Mouse (Mus musculus) MEL (cell line): ENCODE data around the gene 9030612E09Rik. TPM values are rescaled to one million over a fixed set of nuclear protein-coding genes. Genes with fewer than 3 reads are reported as not detected.

Source experiments
- DNase-seq: peaks from one replicate; pipeline ENCODE4 v3.0.0; 2011; ENCODE audit warnings: low read depth, low spot score
- H3K27ac ChIP-seq: 2 replicates; pipeline ENCODE4 v1.5.1; 2012; ENCODE audit warnings: low read depth, mild to moderate bottlenecking, control low read depth, low read length, moderate library complexity; ENCODE audit not compliant: control insufficient read depth
- H3K27me3 ChIP-seq, 2 experiments: fragments of 150-350 bp in 1 of 2; sonication (generic) in 1 of 2; 2 replicates each; pipeline ENCODE4 v1.6.1; 2012; ENCODE audit warnings: low read length in 2 of 2, mild to moderate bottlenecking in 2 of 2, improper control_type of control experiment in 1 of 2, moderate library complexity in 1 of 2; ENCODE audit not compliant: insufficient read depth in 2 of 2, control insufficient read depth in 1 of 2
- H3K36me3 ChIP-seq, 2 experiments: 2 replicates each; pipeline ENCODE4 v1.6.1; 2012 to 2014; ENCODE audit warnings: low read length in 2 of 2, improper control_type of control experiment in 1 of 2, inconsistent platforms in 1 of 2, mild to moderate bottlenecking in 1 of 2; ENCODE audit not compliant: insufficient read depth in 2 of 2, control insufficient read depth in 1 of 2
- H3K4me1 ChIP-seq, 2 experiments: fragments of 150-350 bp in 1 of 2; sonication (generic) in 1 of 2; 2 replicates each; pipeline ENCODE4 v1.6.1; 2012; ENCODE audit warnings: low read length in 2 of 2, improper control_type of control experiment in 1 of 2, mild to moderate bottlenecking in 1 of 2; ENCODE audit not compliant: insufficient read depth in 2 of 2, control insufficient read depth in 1 of 2
- H3K4me3 ChIP-seq, 2 experiments: fragments of 150-350 bp in 1 of 2; sonication (generic) in 1 of 2; 2 replicates each; pipeline ENCODE4 v1.5.1; 2012; ENCODE audit warnings: low read depth in 2 of 2, low read length in 2 of 2, mild to moderate bottlenecking in 2 of 2, moderate library complexity in 2 of 2, control low read depth in 1 of 2, improper control_type of control experiment in 1 of 2; ENCODE audit not compliant: control insufficient read depth in 1 of 2, insufficient read depth in 1 of 2
- H3K79me2 ChIP-seq: 2 replicates; pipeline ENCODE4 v1.6.1; 2012; ENCODE audit warnings: mild to moderate bottlenecking, low read length, moderate library complexity; ENCODE audit not compliant: control insufficient read depth, poor library complexity, insufficient read depth
- H3K9ac ChIP-seq: 2 replicates; pipeline ENCODE4 v1.6.1; 2012; ENCODE audit warnings: low read depth, mild to moderate bottlenecking, control low read depth, low read length, moderate library complexity; ENCODE audit not compliant: control insufficient read depth, poor library complexity, severe bottlenecking
- H3K9me3 ChIP-seq: fragments of 150-350 bp; sonication (generic); replicated peaks from 2 replicates; pipeline ENCODE4 v1.6.1; 2012; ENCODE audit warnings: mild to moderate bottlenecking, low read length, improper control_type of control experiment, moderate library complexity; ENCODE audit not compliant: insufficient read depth
- BHLHE40 ChIP-seq: IDR thresholded peaks from 2 replicates; pipeline ENCODE4 v1.6.1; 2012; ENCODE audit warnings: low read depth, mild to moderate bottlenecking, inconsistent platforms, low read length, improper control_type of control experiment, borderline replicate concordance
- CHD1 ChIP-seq: IDR thresholded peaks from 2 replicates; pipeline ENCODE4 v1.6.1; 2012; ENCODE audit warnings: low read depth, mild to moderate bottlenecking, inconsistent platforms, low read length, improper control_type of control experiment
- CHD2 ChIP-seq: IDR thresholded peaks from 2 replicates; pipeline ENCODE4 v1.6.1; 2011; ENCODE audit warnings: low read length, improper control_type of control experiment
- CTCF ChIP-seq, 3 experiments: IDR thresholded peaks in 2 of 3; conservative IDR thresholded peaks in 1 of 3; 2 replicates each; pipeline ENCODE4 v1.5.1; 2011 to 2012; ENCODE audit warnings: low read length in 3 of 3, low read depth in 2 of 3, mild to moderate bottlenecking in 2 of 3, improper control_type of control experiment in 1 of 3, inconsistent platforms in 1 of 3, mixed read lengths in 1 of 3, moderate library complexity in 1 of 3; ENCODE audit not compliant: control insufficient read depth in 1 of 3, insufficient read depth in 1 of 3, poor library complexity in 1 of 3, severe bottlenecking in 1 of 3
- EP300 ChIP-seq, 2 experiments: IDR thresholded peaks; 2 replicates each; pipeline ENCODE4 v1.6.1; 2011; ENCODE audit warnings: improper control_type of control experiment in 2 of 2, low read length in 2 of 2, low read depth in 1 of 2, mild to moderate bottlenecking in 1 of 2
- GABPA ChIP-seq: IDR thresholded peaks from 2 replicates; pipeline ENCODE4 v1.6.1; 2012; ENCODE audit warnings: low read depth, mild to moderate bottlenecking, inconsistent platforms, low read length, improper control_type of control experiment, moderate library complexity
- GATA1 ChIP-seq: IDR thresholded peaks from 2 replicates; pipeline ENCODE4 v1.6.1; 2011; ENCODE audit warnings: low read depth, low read length, improper control_type of control experiment
- JUND ChIP-seq: IDR thresholded peaks from 2 replicates; pipeline ENCODE4 v1.6.1; 2011; ENCODE audit warnings: low read depth, mild to moderate bottlenecking, improper control_type of control experiment, low read length
- KAT2A ChIP-seq: conservative IDR thresholded peaks from 2 replicates; pipeline ENCODE4 v1.6.1; 2012; ENCODE audit warnings: low read depth, low read length, improper control_type of control experiment, inconsistent platforms
- MAZ ChIP-seq: IDR thresholded peaks from 2 replicates; pipeline ENCODE4 v1.6.1; 2012; ENCODE audit warnings: low read depth, mild to moderate bottlenecking, inconsistent platforms, low read length, improper control_type of control experiment
- MEF2A ChIP-seq: IDR thresholded peaks from 2 replicates; pipeline ENCODE4 v1.6.1; 2014; ENCODE audit warnings: low read depth, mild to moderate bottlenecking, inconsistent platforms, low read length, improper control_type of control experiment; ENCODE audit not compliant: poor library complexity, insufficient replicate concordance, severe bottlenecking; ENCODE audit errors: extremely low read depth
- MYC ChIP-seq: IDR thresholded peaks from 2 replicates; pipeline ENCODE4 v1.6.1; 2011; ENCODE audit warnings: low read depth, mild to moderate bottlenecking, low read length, improper control_type of control experiment, moderate library complexity
- NELFE ChIP-seq: IDR thresholded peaks from 2 replicates; pipeline ENCODE4 v1.6.1; 2011; ENCODE audit warnings: low read depth, low read length, improper control_type of control experiment
- NRF1 ChIP-seq: IDR thresholded peaks from 2 replicates; pipeline ENCODE4 v1.6.1; 2014; ENCODE audit warnings: low read depth, mild to moderate bottlenecking, inconsistent platforms, low read length, improper control_type of control experiment, moderate library complexity; ENCODE audit not compliant: poor library complexity, insufficient read depth, severe bottlenecking
- POLR2A ChIP-seq, 2 experiments: IDR thresholded peaks; 2 replicates each; pipeline ENCODE4 v1.6.1; 2011 to 2012; ENCODE audit warnings: low read length in 2 of 2, mild to moderate bottlenecking in 2 of 2, control low read depth in 1 of 2, improper control_type of control experiment in 1 of 2, low read depth in 1 of 2, moderate library complexity in 1 of 2; ENCODE audit not compliant: control insufficient read depth in 1 of 2, insufficient read depth in 1 of 2, poor library complexity in 1 of 2
- RAD21 ChIP-seq: IDR thresholded peaks from 2 replicates; pipeline ENCODE4 v1.6.1; 2011; ENCODE audit warnings: mild to moderate bottlenecking, low read depth, low read length, improper control_type of control experiment
- SIN3A ChIP-seq: IDR thresholded peaks from 2 replicates; pipeline ENCODE4 v1.6.1; 2012; ENCODE audit warnings: low read length, improper control_type of control experiment, inconsistent platforms
- TAL1 ChIP-seq: IDR thresholded peaks from 2 replicates; pipeline ENCODE4 v1.6.1; 2012; ENCODE audit warnings: mild to moderate bottlenecking, inconsistent platforms, low read length, moderate library complexity, mixed read lengths
- UBTF ChIP-seq: IDR thresholded peaks from 2 replicates; pipeline ENCODE4 v1.6.1; 2012; ENCODE audit warnings: low read depth, mild to moderate bottlenecking, inconsistent platforms, low read length, improper control_type of control experiment, moderate library complexity, borderline replicate concordance; ENCODE audit not compliant: insufficient read depth
- USF1 ChIP-seq: IDR thresholded peaks from 2 replicates; pipeline ENCODE4 v1.6.1; 2014; ENCODE audit warnings: low read depth, mild to moderate bottlenecking, inconsistent platforms, low read length, improper control_type of control experiment, moderate library complexity
- USF2 ChIP-seq, 2 experiments: IDR thresholded peaks; 2 replicates each; pipeline ENCODE4 v1.6.1; 2011 to 2012; ENCODE audit warnings: improper control_type of control experiment in 2 of 2, low read length in 2 of 2, borderline replicate concordance in 1 of 2, inconsistent platforms in 1 of 2, low read depth in 1 of 2, mild to moderate bottlenecking in 1 of 2; ENCODE audit not compliant: insufficient read depth in 1 of 2
- ZC3H11A ChIP-seq: IDR thresholded peaks from 2 replicates; pipeline ENCODE4 v1.6.1; 2012; ENCODE audit warnings: low read depth, mild to moderate bottlenecking, inconsistent platforms, low read length, improper control_type of control experiment
- ZKSCAN1 ChIP-seq: IDR thresholded peaks from 2 replicates; pipeline ENCODE4 v1.6.1; 2012; ENCODE audit warnings: low read depth, mild to moderate bottlenecking, inconsistent platforms, low read length, improper control_type of control experiment, moderate library complexity
- ZMIZ1 ChIP-seq: IDR thresholded peaks from 2 replicates; pipeline ENCODE4 v1.6.1; 2012; ENCODE audit warnings: low read depth, mild to moderate bottlenecking, inconsistent platforms, low read length, improper control_type of control experiment, moderate library complexity
- polyA plus RNA-seq, 2 experiments: library from polyadenylated mRNA; stranded (reverse) in 1 of 2; unstranded in 1 of 2; fragments of >175 nt in 1 of 2; fragments of >200 nt in 1 of 2; gene quantifications; 2 replicates each; pipeline versions ENCODE4 v1.2.1 to v1.2.4; 2012; ENCODE audit warnings: low replicate concordance in 2 of 2, low read depth in 1 of 2; ENCODE audit not compliant: insufficient read length in 2 of 2, insufficient read depth in 1 of 2, missing spikeins in 1 of 2
- total RNA-seq: library from RNA; depleted of rRNA; stranded (reverse); fragments of 300-350 nt; gene quantifications from 2 replicates; pipeline ENCODE4 v1.2.3, GENCODE M21; 2012

The 9030612E09Rik gene
- total and polyA plus RNA-seq, 3 experiments: not detected

GRCm38 (mm10) chr10:43175156-43175601 lies 675 bp downstream of the 9030612E09Rik start:
- Histone ChIP-seq H3K27ac (no peak overlapping the region), H3K9me3 (no peaks in the 10 kb centered on the region), H3K79me2 (no peaks in the 10 kb centered on the region), H3K4me3 (no peak overlapping the region), H3K27me3 (peaks cover 2 to 4% of the 10 kb centered on the region in 2 experiments), H3K4me1 (no peaks in the 10 kb centered on the region), H3K36me3 (no peaks in the 10 kb centered on the region)
- no peak for DNase-seq
- no peak for TF ChIP-seq MYC
- no peak for TF ChIP-seq CHD1
- no peak for TF ChIP-seq GABPA
- no peak for TF ChIP-seq ZKSCAN1
- no peak for TF ChIP-seq KAT2A
- no peak for TF ChIP-seq NRF1
- no peak for TF ChIP-seq JUND
- TF ChIP-seq NELFE: no peak
- no peak for TF ChIP-seq RAD21
- no peak for TF ChIP-seq USF1
- TF ChIP-seq GATA1: no peak
- TF ChIP-seq MEF2A: no peak
- TF ChIP-seq CTCF (IDR thresholded peaks at IDR 0.05 in 2 of 3, conservative IDR thresholded peaks at IDR 0.05 in 1 of 3; ENCODE audit: control insufficient read depth in 1 of 3, insufficient read depth in 1 of 3, low read depth in 2 of 3, low read length in 3 of 3, poor library complexity in 1 of 3, severe bottlenecking in 1 of 3): no peak
- TF ChIP-seq ZC3H11A: no peak
- TF ChIP-seq EP300 (IDR thresholded peaks at IDR 0.05; ENCODE audit: low read depth in 1 of 2, low read length in 2 of 2): no peak
- TF ChIP-seq SIN3A: no peak
- no peak for TF ChIP-seq UBTF
- no peak for TF ChIP-seq ZMIZ1
- no peak for TF ChIP-seq USF2 (IDR thresholded peaks at IDR 0.05; ENCODE audit: borderline replicate concordance in 1 of 2, insufficient read depth in 1 of 2, low read depth in 1 of 2, low read length in 2 of 2)
- TF ChIP-seq BHLHE40: no peak
- TF ChIP-seq, all 39 proteins: peak for 0
- H3K9ac ChIP-seq: no peak overlapping the region

GRCm38 (mm10) chr10:43180313-43180912 lies 5.9 kb downstream of the 9030612E09Rik start:
- TF ChIP-seq TAL1: no peak
- TF ChIP-seq GATA1: no peak
- no peak for TF ChIP-seq CHD1
- no peak for TF ChIP-seq POLR2A (IDR thresholded peaks at IDR 0.05; ENCODE audit: control insufficient read depth in 1 of 2, insufficient read depth in 1 of 2, low read depth in 1 of 2, low read length in 2 of 2, poor library complexity in 1 of 2)
- no peak for TF ChIP-seq JUND
- no peak for TF ChIP-seq MAZ
- no peak for TF ChIP-seq NELFE
- TF ChIP-seq CHD2: no peak
- H3K9me3 ChIP-seq: no peaks in the 10 kb centered on the region

More at GRCm38 (mm10) chr10:43180313-43180912, 5.9 kb downstream of the 9030612E09Rik start:
- Histone ChIP-seq H3K9ac (no peak overlapping the region), H3K27me3 (peaks cover 4 to 6% of the 10 kb centered on the region in 2 experiments), H3K36me3 (no peaks in the 10 kb centered on the region), H3K79me2 (no peaks in the 10 kb centered on the region), H3K4me1 (no peaks in the 10 kb centered on the region), H3K27ac (no peak overlapping the region), H3K4me3 (no peak overlapping the region)
- DNase-seq: no peak
